Mouse (Mus musculus) midbrain, postnatal 0 days (tissue): ENCODE results near the gene Phlpp1. TPM values are rescaled to one million over a fixed set of nuclear protein-coding genes. Genes with fewer than 3 reads are reported as not detected.

Source experiments
- ATAC-seq: fragments of 200-750 bp; cut with Nextera tagmentation; 2 replicates; pipeline ENCODE4 v1.8.0; 2017; ENCODE audit warnings: moderate number of reproducible peaks, mild to moderate bottlenecking, moderate TSS enrichment, moderate library complexity; ENCODE audit not compliant: low FRiP score
- DNase-seq: peaks from one replicate; pipeline ENCODE4 v3.0.0-alpha.2; 2015; ENCODE audit warnings: low spot score
- H3K27ac ChIP-seq: fragments of 300-500 bp; sonication (generic); 2 replicates; pipeline ENCODE4 v1.5.1; 2014; ENCODE audit warnings: low read depth, mild to moderate bottlenecking, low read length, mixed read lengths
- H3K27me3 ChIP-seq: fragments of 300-500 bp; sonication (generic); 2 replicates; pipeline ENCODE4 v1.6.1; 2014; ENCODE audit warnings: low read length, control low read depth, mixed read lengths; ENCODE audit not compliant: insufficient read depth
- H3K36me3 ChIP-seq: fragments of 300-500 bp; sonication (generic); 2 replicates; pipeline ENCODE4 v1.6.1; 2014; ENCODE audit warnings: low read length, control low read depth, mixed read lengths; ENCODE audit not compliant: insufficient read depth
- H3K4me1 ChIP-seq: fragments of 300-500 bp; sonication (generic); 2 replicates; pipeline ENCODE4 v1.6.1; 2014; ENCODE audit warnings: mild to moderate bottlenecking, control low read depth, antibody characterized with exemption, low read length, mixed read lengths; ENCODE audit not compliant: insufficient read depth
- H3K4me2 ChIP-seq: fragments of 300-500 bp; sonication (generic); 2 replicates; pipeline ENCODE4 v1.6.1; 2014; ENCODE audit warnings: low read depth, mild to moderate bottlenecking, low read length, mixed read lengths; ENCODE audit not compliant: poor library complexity, severe bottlenecking
- H3K4me3 ChIP-seq: fragments of 300-500 bp; sonication (generic); 2 replicates; pipeline ENCODE4 v1.5.1; 2014; ENCODE audit warnings: low read depth, mild to moderate bottlenecking, low read length, moderate library complexity
- H3K9ac ChIP-seq: fragments of 300-500 bp; sonication (generic); replicated peaks from 2 replicates; pipeline ENCODE4 v1.6.1; 2014; ENCODE audit warnings: mild to moderate bottlenecking, low read length, moderate library complexity, mixed read lengths; ENCODE audit not compliant: poor library complexity, severe bottlenecking
- H3K9me3 ChIP-seq: fragments of 300-500 bp; sonication (generic); 2 replicates; pipeline ENCODE4 v1.6.1; 2016; ENCODE audit warnings: low read length, control low read depth
- CTCF ChIP-seq: IDR thresholded peaks from 2 replicates; pipeline ENCODE4 v1.5.1; 2016; ENCODE audit warnings: antibody characterized with exemption, mild to moderate bottlenecking
- WGBS: fragments of 180-500 bp; shearing (Covaris S2); extraction: QIAGEN DNeasy Blood & Tissue Kit; methylation state at CpG from one replicate; pipeline ENCODE4 v1.1.7; 2014; 5-methylcytosine and 5-hydroxymethylcytosine counted together
- polyA plus RNA-seq: library from polyadenylated mRNA; unstranded; fragments of >200 nt; fragmentation: Nextera tagmentation; extraction: Ambion mirVana; gene quantifications from 2 replicates; pipeline ENCODE4 v1.2.1, GENCODE M21; 2015
- total RNA-seq: library from RNA; depleted of rRNA; stranded (reverse); fragments of >200 nt; gene quantifications from 2 replicates; pipeline ENCODE4 v1.2.3, GENCODE M21; 2014

Gene Phlpp1
- total and polyA plus RNA-seq, 2 experiments from 2014 or later = 5.3 to 34.0 TPM

DNA sequence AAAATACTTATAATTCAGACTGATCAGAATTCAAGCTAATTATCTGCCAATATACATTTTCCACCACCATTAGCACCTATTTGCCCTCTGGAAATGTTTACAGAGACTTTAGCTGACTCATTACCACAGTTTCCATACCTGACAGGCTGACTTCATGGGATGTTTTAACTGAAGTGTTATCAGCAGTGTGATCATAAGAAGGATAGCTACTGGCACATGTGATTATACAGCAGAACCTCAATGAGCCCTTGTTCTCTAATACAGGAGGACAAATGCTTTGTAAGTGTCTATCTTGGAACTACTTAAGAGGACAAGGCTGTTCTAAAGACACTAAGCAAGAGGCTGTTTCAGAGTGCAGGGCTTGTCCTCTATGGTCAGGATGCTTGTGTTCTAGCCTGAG is 15.9 kb downstream of the Phlpp1 start:
- H3K9me3 ChIP-seq = no peaks in the 10 kb centered on the region
- DNase-seq = no peak
- H3K36me3 ChIP-seq = no peaks in the 10 kb centered on the region
- TF ChIP-seq CTCF = no peak
- no peaks in the 10 kb centered on the region for H3K4me1 ChIP-seq
- H3K27ac ChIP-seq = no peak overlapping the region
- ATAC-seq = no peak
- H3K4me2 ChIP-seq = no peak overlapping the region
- H3K4me3 ChIP-seq = no peak overlapping the region
- H3K9ac ChIP-seq = no peak overlapping the region
- H3K27me3 ChIP-seq = no peaks in the 10 kb centered on the region

GRCm38 (mm10) chr1:106188756-106189155 is 17.2 kb downstream of the Phlpp1 start:
- no peak overlapping the region for H3K4me2 ChIP-seq
- no peaks in the 10 kb centered on the region for H3K36me3 ChIP-seq
- H3K9me3 ChIP-seq = no peaks in the 10 kb centered on the region
- ATAC-seq = no peak
- no peak overlapping the region for H3K9ac ChIP-seq
- H3K4me3 ChIP-seq = no peak overlapping the region
- no peak for DNase-seq
- no peak overlapping the region for H3K27ac ChIP-seq
- no peak for TF ChIP-seq CTCF
- H3K4me1 ChIP-seq = 0 out of 2 replicates have a peak, but pooled peaks cover 4% of the 10 kb centered on the region
- WGBS = 81% methylated on average over 3 of the region's 3 CpGs
- H3K27me3 ChIP-seq = no peaks in the 10 kb centered on the region

DNA sequence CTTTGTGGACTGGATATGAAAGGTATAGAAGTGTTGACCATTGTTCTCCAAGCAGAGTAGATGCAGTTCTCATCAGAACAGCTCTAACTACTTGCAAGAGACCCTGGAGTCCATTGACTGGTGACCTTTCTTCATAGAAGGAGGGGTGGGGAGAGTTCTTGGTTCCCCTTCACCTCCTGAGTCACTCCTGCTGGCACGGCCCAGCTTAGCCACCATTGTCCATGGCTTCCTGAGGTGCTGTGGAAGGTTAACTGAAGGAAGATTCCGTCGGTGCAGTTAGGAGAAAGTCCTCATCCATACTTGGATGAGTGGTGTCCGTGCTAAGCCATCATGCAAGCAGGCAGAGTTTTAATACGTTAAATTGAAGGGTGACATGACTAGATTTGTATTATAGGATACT is 17.8 kb downstream of the Phlpp1 start:
- H3K4me3 ChIP-seq = no peak overlapping the region
- H3K36me3 ChIP-seq = no peaks in the 10 kb centered on the region
- TF ChIP-seq CTCF = no peak
- H3K27ac ChIP-seq = no peak overlapping the region
- ATAC-seq (no peak), DNase-seq (no peak)
- 0 out of 2 replicates have a peak, but pooled peaks cover 6% of the 10 kb centered on the region for H3K4me1 ChIP-seq
- 90% methylated on average over 5 of the region's 5 CpGs for WGBS
- no peaks in the 10 kb centered on the region for H3K27me3 ChIP-seq
- no peak overlapping the region for H3K9ac ChIP-seq
- no peaks in the 10 kb centered on the region for H3K9me3 ChIP-seq
- H3K4me2 ChIP-seq = no peak overlapping the region

- no peak for ATAC-seq
- no peak for DNase-seq
- H3K27me3 ChIP-seq = no peaks in the 10 kb centered on the region
- no peaks in the 10 kb centered on the region for H3K9me3 ChIP-seq
- no peak overlapping the region for H3K9ac ChIP-seq
- WGBS = 79% methylated on average over 3 of the region's 3 CpGs
- no peak overlapping the region for H3K27ac ChIP-seq
- H3K4me1 ChIP-seq = 0 out of 2 replicates have a peak, but pooled peaks cover 6% of the 10 kb centered on the region
- no peak for TF ChIP-seq CTCF
- no peak overlapping the region for H3K4me3 ChIP-seq
- no peak overlapping the region for H3K4me2 ChIP-seq
- H3K36me3 ChIP-seq = no peaks in the 10 kb centered on the region
Observed at GRCm38 (mm10) chr1:106190695-106191094, 19.1 kb downstream of the Phlpp1 start.

GRCm38 (mm10) chr1:106191885-106192284 is 20.3 kb downstream of the Phlpp1 start:
- Histone ChIP-seq H3K4me3 (no peak overlapping the region), H3K4me2 (no peak overlapping the region)
- WGBS = 22% methylated on average over 8 of the region's 8 CpGs

GRCm38 (mm10) chr1:106192864-106193470 is 21.4 kb downstream of the Phlpp1 start:
- Histone ChIP-seq H3K36me3 (no peaks in the 10 kb centered on the region), H3K4me2 (no peak overlapping the region), H3K4me3 (no peak overlapping the region), H3K27me3 (no peaks in the 10 kb centered on the region), H3K27ac (no peak overlapping the region), H3K9ac (no peak overlapping the region), H3K4me1 (0 out of 2 replicates have a peak, but pooled peaks cover 6% of the 10 kb centered on the region), H3K9me3 (no peaks in the 10 kb centered on the region)
- no peak for DNase-seq
- ATAC-seq = no peak
- WGBS = 52% methylated on average over 8 of the region's 8 CpGs
- no peak for TF ChIP-seq CTCF

More at GRCm38 (mm10) chr1:106191885-106192284, 20.3 kb downstream of the Phlpp1 start:
- Histone ChIP-seq H3K4me1 (0 out of 2 replicates have a peak, but pooled peaks cover 6% of the 10 kb centered on the region), H3K9ac (no peak overlapping the region), H3K27ac (no peak overlapping the region), H3K27me3 (no peaks in the 10 kb centered on the region), H3K36me3 (no peaks in the 10 kb centered on the region), H3K9me3 (no peaks in the 10 kb centered on the region)
- no peak for ATAC-seq
- no peak for TF ChIP-seq CTCF
- DNase-seq = no peak
